Mouse (Mus musculus): ENCODE results near the gene Gpr137.
"Not testable (repeated sequence)": the region's sequence is repeated elsewhere in the genome, so short reads cannot be mapped to it uniquely, and the experiment has no call there.

The Gpr137 gene

GRCm38 (mm10) chr19:6942249-6942691, at the start of gene Gpr137:
Gene Gpr137, minus strand, starts transcription at chr19:6942480.
- peak; percentile 90 to 95 for DNase-seq (ENCODE audit: low spot score in 2 of 2)

GRCm38 (mm10) chr19:6991166-6991565, 48.9 kb upstream of the Gpr137 start:
- not testable (repeated sequence) for DNase-seq (ENCODE audit: low spot score in 2 of 2)

GRCm38 (mm10) chr19:6990712-6991111, 48.4 kb upstream of the Gpr137 start:
- DNase-seq (ENCODE audit: low spot score in 2 of 2), result no peak

- no peak for DNase-seq (ENCODE audit: low spot score in 2 of 2)
Measured at GRCm38 (mm10) chr19:6989251-6989650, 47.0 kb upstream of the Gpr137 start.

GRCm38 (mm10) chr19:6987904-6988285, 45.6 kb upstream of the Gpr137 start:
- DNase-seq (ENCODE audit: low spot score in 2 of 2), result no peak

GRCm38 (mm10) chr19:6987061-6987903, 45.0 kb upstream of the Gpr137 start, which contains the start of gene Vegfb:
Gene Vegfb, minus strand, starts transcription at chr19:6987651.
- peak in 1 of 2 experiments; percentile 62 for DNase-seq (ENCODE audit: low spot score in 2 of 2)

- no peak for DNase-seq (ENCODE audit: low spot score in 2 of 2)
Measured at GRCm38 (mm10) chr19:6985951-6986708, 43.9 kb upstream of the Gpr137 start.

- no peak for DNase-seq (ENCODE audit: low spot score in 2 of 2)
Measured at GRCm38 (mm10) chr19:6985300-6985699, 43.0 kb upstream of the Gpr137 start.

- no peak for DNase-seq (ENCODE audit: low spot score in 2 of 2)
Measured at GRCm38 (mm10) chr19:6983621-6984020, 41.3 kb upstream of the Gpr137 start.

- DNase-seq (ENCODE audit: low spot score in 2 of 2), result no peak
Measured at GRCm38 (mm10) chr19:6981465-6981864, 39.2 kb upstream of the Gpr137 start.

GRCm38 (mm10) chr19:6980381-6981093, 38.3 kb upstream of the Gpr137 start, which contains the start of gene Fkbp2:
Gene Fkbp2, minus strand, starts transcription at chr19:6980501.
- peak; percentile 99 for DNase-seq (ENCODE audit: low spot score in 2 of 2)

- DNase-seq (ENCODE audit: low spot score in 2 of 2), result peak; percentile 98 to 100
Measured at GRCm38 (mm10) chr19:6979486-6980380, 37.5 kb upstream of the Gpr137 start.

- no peak for DNase-seq (ENCODE audit: low spot score in 2 of 2)
Measured at GRCm38 (mm10) chr19:6979001-6979479, 36.8 kb upstream of the Gpr137 start.

- DNase-seq (ENCODE audit: low spot score in 2 of 2), result no peak
Measured at GRCm38 (mm10) chr19:6978639-6978974, 36.3 kb upstream of the Gpr137 start.

- no peak for DNase-seq (ENCODE audit: low spot score in 2 of 2)
Measured at GRCm38 (mm10) chr19:6977759-6978638, 35.7 kb upstream of the Gpr137 start.

GRCm38 (mm10) chr19:6975537-6976521, 33.5 kb upstream of the Gpr137 start, which contains the start of gene Plcb3:
Gene Plcb3, minus strand, starts transcription at chr19:6976470.
- peak; percentile 54 to 64 for DNase-seq (ENCODE audit: low spot score in 2 of 2)

GRCm38 (mm10) chr19:6974211-6975205, 32.2 kb upstream of the Gpr137 start, which contains the start of gene Ppp1r14b:
Gene Ppp1r14b, plus strand, starts transcription at chr19:6974968.
- peak; percentile 77 for DNase-seq (ENCODE audit: low spot score in 2 of 2)

All from frontal cortex, postnatal 36 days (tissue).